Mouse (Mus musculus) thymus, adult 2 months (tissue): ENCODE results near the gene Ptprn. TPM values are rescaled to one million over a fixed set of nuclear protein-coding genes. Genes with fewer than 3 reads are reported as not detected.

Source experiments
- DNase-seq: peaks from one replicate; pipeline ENCODE4 v3.0.0; 2021
- H3K27ac ChIP-seq: fragments of 200-500 bp; 2 replicates; pipeline ENCODE4 v1.5.1; 2012; ENCODE audit warnings: low read length, control low read depth; ENCODE audit not compliant: control insufficient read depth, insufficient read depth
- H3K27me3 ChIP-seq: fragments of 200-500 bp; 2 replicates; pipeline ENCODE4 v1.6.1; 2012; ENCODE audit warnings: mild to moderate bottlenecking, low read length, moderate library complexity, mixed read lengths; ENCODE audit not compliant: control insufficient read depth, insufficient read depth
- H3K36me3 ChIP-seq: fragments of 200-500 bp; 2 replicates; pipeline ENCODE4 v1.6.1; 2012; ENCODE audit warnings: mild to moderate bottlenecking, low read length, moderate library complexity; ENCODE audit not compliant: control insufficient read depth, insufficient read depth
- H3K4me1 ChIP-seq: fragments of 200-500 bp; replicated peaks from 2 replicates; pipeline ENCODE4 v1.6.1; 2012; ENCODE audit warnings: low read length; ENCODE audit not compliant: control insufficient read depth, insufficient read depth
- H3K4me3 ChIP-seq: fragments of 200-500 bp; 2 replicates; pipeline ENCODE4 v1.5.1; 2012; ENCODE audit warnings: mild to moderate bottlenecking, low read length, control low read depth, moderate library complexity; ENCODE audit not compliant: control insufficient read depth, insufficient read depth
- CTCF ChIP-seq: fragments of 200-500 bp; IDR thresholded peaks from 2 replicates; pipeline ENCODE4 v1.5.1; 2012; ENCODE audit warnings: mild to moderate bottlenecking, control low read depth, low read length, moderate library complexity, borderline replicate concordance; ENCODE audit not compliant: control insufficient read depth, poor library complexity, insufficient read depth; ENCODE audit errors: extremely low read depth
- POLR2A ChIP-seq: fragments of 200-500 bp; IDR thresholded peaks from 2 replicates; pipeline ENCODE4 v1.6.1; 2012; ENCODE audit warnings: mild to moderate bottlenecking, low read length, control low read depth, moderate library complexity; ENCODE audit not compliant: control insufficient read depth, poor library complexity, insufficient read depth; ENCODE audit errors: extremely low read depth
- WGBS: fragments of 180-500 bp; shearing (Covaris S2); methylation state at CpG from one replicate; pipeline ENCODE4 v1.1.7; 2018; 5-methylcytosine and 5-hydroxymethylcytosine counted together
- polyA plus RNA-seq: library from polyadenylated mRNA; depleted of rRNA; stranded (reverse); fragments of >200 nt; gene quantifications from 2 replicates; pipeline ENCODE4 v1.2.3, GENCODE M21; 2012

The Ptprn gene
- polyA plus RNA-seq, 1 experiment, result 2.6 TPM

DNA sequence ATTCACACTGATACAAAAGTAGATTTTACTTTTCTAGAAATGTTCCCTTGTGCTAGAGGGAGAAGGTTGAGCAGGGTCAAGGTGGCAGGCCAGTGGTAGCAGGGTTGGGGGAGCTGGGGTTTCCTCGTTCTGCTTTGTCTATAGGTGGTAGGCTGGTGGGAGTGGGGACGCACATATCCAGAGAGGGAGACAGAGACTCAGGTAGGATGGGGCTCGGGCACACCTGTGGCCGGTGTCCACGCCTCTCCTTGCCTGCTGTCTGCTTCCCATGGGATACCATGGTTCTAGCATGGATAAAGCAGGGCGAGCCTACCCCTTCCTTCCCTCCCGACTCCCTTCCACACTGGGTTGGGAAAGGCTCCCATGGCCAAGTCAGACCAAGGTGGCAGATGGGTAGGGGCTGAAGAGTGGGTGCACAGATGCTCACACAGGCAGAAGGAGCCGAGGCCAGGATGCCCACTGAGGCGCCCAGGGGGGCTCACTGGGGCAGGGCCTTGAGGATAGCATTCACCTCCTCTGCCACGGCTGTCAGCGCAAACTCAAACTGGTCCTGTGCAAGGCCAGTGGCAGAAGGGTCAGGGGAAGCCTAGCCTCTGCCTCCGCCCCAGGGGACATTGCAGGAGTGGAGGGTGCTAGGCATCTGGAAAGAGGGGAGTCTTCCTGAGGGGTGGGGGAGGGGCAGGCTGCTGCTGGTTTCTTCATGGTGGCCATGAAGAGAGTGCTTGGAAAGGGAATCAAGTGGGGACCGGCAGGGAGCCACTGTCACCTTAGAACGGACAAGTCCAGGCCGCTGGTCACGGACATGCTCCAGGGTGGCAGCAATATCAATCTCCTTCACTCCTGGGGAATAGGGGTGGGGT, 17.0 kb downstream of the Ptprn start:
- H3K4me3 ChIP-seq, result no peak overlapping the region
- H3K36me3 ChIP-seq, result no peaks in the 10 kb centered on the region
- WGBS, result 94% methylated on average over 16 of the region's 16 CpGs
- no peak overlapping the region for H3K27ac ChIP-seq
- TF ChIP-seq CTCF (no peak), POLR2A (no peak)
- H3K27me3 ChIP-seq, result no peaks in the 10 kb centered on the region
- no peak for DNase-seq
- peaks cover 22% of the 10 kb centered on the region for H3K4me1 ChIP-seq

DNA sequence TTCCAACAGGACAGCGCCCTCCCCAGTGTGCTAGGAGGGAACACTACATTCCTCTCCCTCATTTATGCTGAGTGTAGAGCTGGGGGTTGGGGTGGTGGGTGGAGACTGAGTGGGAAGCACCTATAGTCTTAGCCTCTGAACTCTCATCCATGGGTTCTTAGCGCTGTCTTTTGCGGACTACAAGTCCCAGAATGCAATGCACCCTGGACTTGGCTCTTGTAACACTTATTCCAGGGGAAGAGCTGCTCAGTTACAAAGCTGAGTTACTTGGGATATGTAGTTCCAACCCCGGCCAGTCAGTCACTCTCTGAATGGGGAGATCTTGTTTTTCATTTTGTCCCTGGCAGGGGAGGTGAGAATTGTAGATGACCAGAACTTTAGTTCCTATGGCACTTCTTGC, 19.5 kb downstream of the Ptprn start:
- 76% methylated on average over 4 of the region's 4 CpGs for WGBS
- H3K4me1 ChIP-seq, result peaks cover 9% of the 10 kb centered on the region
- DNase-seq, result no peak

DNA sequence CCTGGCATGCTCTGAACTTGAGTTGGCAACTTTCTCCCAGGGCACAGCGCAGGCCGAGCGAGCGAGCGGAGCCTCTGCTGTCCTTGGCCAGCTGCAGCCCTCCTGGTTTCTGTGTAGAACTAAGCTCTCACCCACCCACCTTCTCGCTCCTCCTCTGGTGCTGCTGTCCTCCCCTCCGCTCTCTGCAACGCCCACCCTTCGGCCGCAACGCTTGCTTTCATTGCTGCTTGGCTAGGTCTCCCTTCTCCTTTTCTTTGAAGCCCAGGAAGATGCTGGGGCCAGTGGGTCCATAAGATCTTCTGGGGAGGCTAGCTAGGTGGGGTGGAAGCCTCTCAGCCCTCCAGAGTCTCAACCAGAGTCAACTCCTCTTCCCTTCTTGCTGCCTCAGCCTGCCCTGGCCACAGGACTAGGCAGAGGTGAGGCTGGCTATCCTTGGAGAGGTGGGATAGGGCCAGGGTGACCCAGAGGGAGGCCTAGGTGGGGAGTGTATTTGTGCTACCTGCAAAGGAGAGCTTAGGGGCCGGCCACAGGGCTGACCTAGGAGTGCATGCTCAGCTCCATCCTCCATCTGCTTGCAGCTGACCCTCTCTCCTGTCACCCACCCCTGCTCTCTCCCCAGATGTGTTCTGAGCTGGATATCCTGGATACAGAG, 20.0 kb downstream of the Ptprn start:
- no peaks in the 10 kb centered on the region for H3K27me3 ChIP-seq
- peaks cover 9% of the 10 kb centered on the region for H3K4me1 ChIP-seq
- WGBS, result 98% methylated on average over 12 of the region's 12 CpGs
- no peak overlapping the region for H3K4me3 ChIP-seq
- DNase-seq, result no peak
- no peak overlapping the region for H3K27ac ChIP-seq
- no peak for TF ChIP-seq POLR2A
- H3K36me3 ChIP-seq, result no peaks in the 10 kb centered on the region

More for the DNA sequence above, 19.5 kb downstream of the Ptprn start:
- Histone ChIP-seq H3K4me3 (no peak overlapping the region), H3K27ac (no peak overlapping the region), H3K27me3 (no peaks in the 10 kb centered on the region), H3K36me3 (no peaks in the 10 kb centered on the region)
- TF ChIP-seq CTCF, result no peak
- TF ChIP-seq POLR2A, result no peak

DNA sequence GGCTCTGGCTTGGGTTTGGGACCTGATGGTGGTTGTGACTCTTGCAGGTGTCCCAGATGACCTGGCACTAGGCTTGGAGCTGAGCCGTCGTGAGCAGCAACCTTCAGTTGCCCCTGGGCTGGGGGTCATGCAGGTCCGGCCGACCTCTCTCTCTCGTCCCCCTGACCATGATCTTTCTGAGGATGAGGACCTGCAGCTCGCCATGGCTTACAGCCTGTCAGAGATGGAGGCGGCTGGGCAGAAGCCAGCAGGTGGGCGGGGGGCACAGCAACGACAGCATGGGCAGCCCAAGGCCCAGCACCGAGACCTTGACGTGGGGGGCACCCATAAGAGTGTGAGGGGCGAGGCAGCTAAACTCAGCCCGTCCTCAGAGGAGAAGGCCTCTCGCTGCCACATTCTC, 20.9 kb downstream of the Ptprn start:
- no peak for DNase-seq
- Histone ChIP-seq H3K4me3 (no peak overlapping the region), H3K27me3 (no peaks in the 10 kb centered on the region), H3K27ac (no peak overlapping the region), H3K4me1 (peaks cover 6% of the 10 kb centered on the region), H3K36me3 (no peaks in the 10 kb centered on the region)
- 97% methylated on average over 14 of the region's 14 CpGs for WGBS
- TF ChIP-seq POLR2A (no peak), CTCF (no peak)

DNA sequence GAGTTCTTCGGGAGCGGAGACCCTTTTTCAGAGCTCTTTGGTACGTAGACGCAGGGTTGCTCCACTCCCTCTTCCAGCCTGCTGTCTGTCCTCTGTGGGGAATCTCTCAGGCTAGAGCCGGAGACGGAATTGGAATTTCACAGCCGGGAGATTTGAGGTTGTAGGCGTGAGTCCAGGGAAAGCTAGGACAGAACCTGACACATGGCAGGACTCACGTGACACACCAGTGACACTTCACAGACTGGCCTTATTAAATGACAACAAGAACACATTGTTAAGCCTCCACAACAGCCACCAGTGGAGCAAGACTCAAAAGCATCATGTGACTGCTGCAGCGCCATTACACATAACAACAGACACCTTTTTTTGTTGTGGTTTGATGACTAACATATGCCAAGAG, 24.7 kb downstream of the Ptprn start:
- WGBS, result 93% methylated on average over 10 of the region's 10 CpGs
- no peak for DNase-seq

DNA sequence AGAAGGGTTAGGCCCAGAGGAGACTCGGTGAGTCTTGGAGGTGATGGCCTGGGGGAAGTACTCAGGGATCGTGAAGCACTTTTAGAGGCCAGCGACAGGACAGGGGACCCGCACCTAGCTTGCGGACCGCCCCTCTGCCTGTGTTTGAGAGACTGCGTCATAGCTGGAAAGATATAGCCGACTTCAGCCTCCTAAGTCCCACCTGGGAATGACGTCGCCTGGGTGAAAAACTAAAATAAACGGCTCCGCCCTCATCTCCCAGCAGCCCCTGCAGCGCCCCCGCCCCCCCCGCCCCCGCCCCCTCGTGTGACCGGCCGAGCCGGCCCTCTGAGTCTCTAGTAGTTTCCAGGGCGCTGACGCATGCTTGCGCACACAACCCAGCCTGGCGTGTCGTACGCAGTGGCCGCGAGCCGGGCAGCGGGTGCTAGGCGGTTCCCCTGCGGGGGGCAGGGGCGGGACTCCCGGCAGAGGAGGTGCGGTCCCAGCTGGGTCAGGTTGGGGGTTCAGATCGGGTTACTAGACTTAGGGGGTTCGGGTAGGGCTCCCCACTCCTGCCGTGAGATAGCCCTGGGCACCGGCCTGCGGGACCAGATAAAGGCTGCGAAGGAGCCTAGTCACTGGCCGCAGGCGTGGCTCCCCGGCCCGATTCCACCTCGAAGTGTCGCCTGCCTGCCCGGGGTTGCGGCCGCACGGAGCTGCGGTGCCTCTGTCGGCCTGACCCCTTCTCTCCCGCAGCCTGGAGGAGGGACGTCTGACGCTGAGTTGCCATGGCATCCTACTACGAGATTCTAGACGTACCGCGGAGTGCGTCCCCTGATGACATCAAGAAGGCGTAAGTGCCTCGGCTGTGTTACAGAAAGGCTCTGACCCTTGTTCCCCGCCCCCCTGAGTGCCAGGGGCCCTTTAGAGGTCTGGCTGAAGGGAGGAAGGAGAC, 27.9 kb downstream of the Ptprn start, which contains the start of gene Dnajb2:
TSS of gene Dnajb2 (plus strand) at position 290 of the 934 bp plus-strand sequence.
- peak within 1 kb of the TSS; percentile 63; the same call in 1 of the 2 replicates for H3K27ac ChIP-seq
- H3K4me1 ChIP-seq, result peaks cover 6% of the 10 kb centered on the region
- peak within 1 kb of the TSS; percentile 74 for H3K4me3 ChIP-seq
- DNase-seq, result peak; percentile 70
- no peaks in the 10 kb centered on the region for H3K36me3 ChIP-seq
- no peak for TF ChIP-seq POLR2A
- TF ChIP-seq CTCF, result no peak
- WGBS, result 2% methylated on average over 64 of the region's 64 CpGs
- H3K27me3 ChIP-seq, result no peaks in the 10 kb centered on the region

More for the DNA sequence above, 24.7 kb downstream of the Ptprn start:
- Histone ChIP-seq H3K4me1 (peaks cover 6% of the 10 kb centered on the region), H3K27ac (no peak overlapping the region), H3K36me3 (no peaks in the 10 kb centered on the region), H3K27me3 (no peaks in the 10 kb centered on the region), H3K4me3 (no peak overlapping the region)
- TF ChIP-seq CTCF (no peak), POLR2A (no peak)
